In genomic region chr15:83360140-83360539, GRCm38 (mm10) we compare ENCODE assay signal across 28 mouse cellular contexts.
"Had no signal": no experiment of that assay in that cellular context is flagged by ENCODE, and none has a peak within 500 bp of the region (broad histone marks: within the 10 kb centered on the region; RNA-seq: fewer than 3 reads in every experiment).

No protein-coding gene starts in this region.

- H3K4me2 ChIP-seq: heart, embryonic 11.5 days; heart, embryonic 13.5 days; heart, embryonic 15.5 days; hindbrain, embryonic 13.5 days; hindbrain, embryonic 15.5 days; kidney, embryonic 15.5 days; limb, embryonic 13.5 days; limb, embryonic 15.5 days; liver, embryonic 12.5 days had no signal

- H3K36me3 ChIP-seq: heart, embryonic 13.5 days; heart, embryonic 15.5 days; hindbrain, embryonic 13.5 days; hindbrain, embryonic 15.5 days; kidney, embryonic 15.5 days; limb, embryonic 13.5 days; limb, embryonic 15.5 days had no signal

- H3K4me1 ChIP-seq: heart, embryonic 15.5 days; hindbrain, embryonic 13.5 days; hindbrain, embryonic 15.5 days; kidney, embryonic 15.5 days; limb, embryonic 13.5 days; limb, embryonic 15.5 days had no signal

- H3K9ac ChIP-seq: heart, embryonic 15.5 days; hindbrain, embryonic 13.5 days; hindbrain, embryonic 15.5 days; kidney, embryonic 15.5 days; limb, embryonic 13.5 days; limb, embryonic 15.5 days; liver, embryonic 12.5 days; liver, embryonic 14.5 days had no signal

- H3K27me3 ChIP-seq: heart, embryonic 15.5 days; hindbrain, embryonic 13.5 days; hindbrain, embryonic 15.5 days; kidney, embryonic 15.5 days; limb, embryonic 13.5 days; limb, embryonic 15.5 days had no signal

- H3K9me3 ChIP-seq: heart, embryonic 13.5 days; heart, embryonic 15.5 days; hindbrain, embryonic 13.5 days; hindbrain, embryonic 15.5 days; kidney, embryonic 15.5 days; limb, embryonic 13.5 days; limb, embryonic 15.5 days; liver, embryonic 12.5 days had no signal

- H3K4me3 ChIP-seq: gastrocnemius, adult 2 months; heart, adult 2 months; heart, embryonic 13.5 days; heart, embryonic 15.5 days; hindbrain, embryonic 13.5 days; hindbrain, embryonic 15.5 days; kidney, embryonic 15.5 days; limb, embryonic 13.5 days; limb, embryonic 15.5 days; liver, embryonic 12.5 days had no signal

- H3K27ac ChIP-seq: gastrocnemius, adult 2 months; heart, adult 2 months; heart, embryonic 13.5 days; heart, embryonic 15.5 days; hindbrain, embryonic 13.5 days; hindbrain, embryonic 15.5 days; hindbrain, postnatal 0 days; kidney, embryonic 15.5 days; kidney, postnatal 0 days; limb, embryonic 13.5 days; limb, embryonic 15.5 days; liver, embryonic 12.5 days; liver, embryonic 14.5 days had no signal

- ATAC-seq: hindbrain, postnatal 0 days; intestine, embryonic 16.5 days; liver, embryonic 12.5 days had no signal

- DNase-seq: gastrocnemius, adult 2 months; gastrocnemius, postnatal 10 days; gastrocnemius, postnatal 25 days; heart, adult 11 months; heart, adult 2 months; heart, postnatal 14 days; heart, postnatal 36 days; kidney, adult 11 months; kidney, adult 2 months; kidney, adult 9 months; kidney, postnatal 14 days; kidney, postnatal 36 days; layer of hippocampus, adult 9-11 months; layer of hippocampus, postnatal 36 days; left cerebral cortex, postnatal 4 days had no signal
